Mouse (Mus musculus) kidney, adult 9 months (tissue): ENCODE measurements at regions not wholly inside any gene's neighbourhood (a gene's known extent, or its start where the extent isn't known, plus 50 kb on each side); places are given as distances from the start of the nearest gene placed in this dataset.
A peak's percentile ranks its signal among the peaks of the same experiment; 100 is the strongest.

ENCODE experiments used
- DNase-seq: peaks from one replicate; pipeline ENCODE4 v3.0.0; 2022

- DNase-seq: peak; percentile 58
Observed at GRCm38 (mm10) chr3:9884691-9885354, 203.1 kb upstream of the Gm9833 start.

GRCm38 (mm10) chr3:9885565-9885964 is 202.3 kb upstream of the Gm9833 start:
- DNase-seq: peak; percentile 38

DNA sequence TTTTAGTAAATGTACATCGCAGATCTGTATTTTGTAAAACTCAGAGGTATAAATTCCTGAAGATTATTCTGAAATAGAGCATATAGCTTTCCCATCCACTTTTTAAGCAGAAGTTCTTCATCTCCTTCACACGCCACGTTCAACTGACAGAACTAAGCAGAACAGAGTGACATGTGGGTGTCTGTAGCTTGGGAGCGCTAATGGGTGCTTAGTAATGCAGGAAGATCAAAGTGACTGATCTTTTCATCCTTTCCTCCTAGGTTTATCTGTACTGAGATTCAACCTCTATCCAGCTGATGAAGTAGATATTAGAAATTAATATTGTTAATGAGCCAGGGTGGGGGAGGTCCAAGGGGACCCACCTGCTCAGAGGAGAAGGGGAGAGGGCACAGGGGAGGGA is 201.8 kb upstream of the Gm9833 start:
- DNase-seq: no peak

GRCm38 (mm10) chr3:9886765-9887626 is 200.9 kb upstream of the Gm9833 start:
- DNase-seq: peak; percentile 3

- no peak for DNase-seq
Observed at GRCm38 (mm10) chr3:9887627-9887994, 200.3 kb upstream of the Gm9833 start.

GRCm38 (mm10) chr3:9888051-9888450 is 199.9 kb upstream of the Gm9833 start:
- no peak for DNase-seq

- no peak for DNase-seq
Observed at GRCm38 (mm10) chr3:9892884-9893494, 194.9 kb upstream of the Gm9833 start.

DNA sequence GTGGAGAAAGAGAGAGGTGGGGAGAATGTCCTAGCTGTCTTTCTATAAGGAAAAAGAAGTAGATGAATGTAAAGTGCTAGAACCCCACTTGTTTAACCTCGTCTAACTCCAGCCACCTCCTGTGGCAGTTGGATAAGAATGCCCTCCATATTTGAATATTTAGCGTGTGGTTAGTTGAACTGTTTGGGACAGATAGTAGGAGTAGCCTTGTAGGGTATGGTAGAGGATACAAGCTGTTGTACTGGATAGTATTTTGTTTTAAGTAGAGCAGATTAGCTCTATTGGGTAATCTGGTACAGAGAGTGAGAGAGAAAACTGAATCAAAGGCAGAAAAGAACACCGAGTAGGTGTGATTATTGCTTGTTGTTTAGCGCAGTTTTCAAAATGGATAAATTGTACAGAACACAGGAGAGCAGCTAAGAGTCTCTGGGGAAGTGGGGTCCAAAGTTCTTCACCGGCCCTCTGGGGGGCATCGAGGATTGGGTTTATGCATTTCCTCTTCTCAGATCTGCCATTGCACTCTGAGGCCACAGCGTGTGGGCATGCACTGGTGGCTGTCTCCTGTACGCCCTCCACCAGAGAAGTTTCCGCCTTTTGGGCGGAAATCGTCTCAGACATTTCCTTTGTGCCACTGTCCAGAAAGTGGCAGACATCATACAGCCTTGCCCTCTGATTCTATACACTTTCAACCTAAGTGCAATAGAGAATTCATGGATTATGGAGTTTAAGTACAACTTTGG is 192.3 kb upstream of the Gm9833 start:
- no peak for DNase-seq

DNA sequence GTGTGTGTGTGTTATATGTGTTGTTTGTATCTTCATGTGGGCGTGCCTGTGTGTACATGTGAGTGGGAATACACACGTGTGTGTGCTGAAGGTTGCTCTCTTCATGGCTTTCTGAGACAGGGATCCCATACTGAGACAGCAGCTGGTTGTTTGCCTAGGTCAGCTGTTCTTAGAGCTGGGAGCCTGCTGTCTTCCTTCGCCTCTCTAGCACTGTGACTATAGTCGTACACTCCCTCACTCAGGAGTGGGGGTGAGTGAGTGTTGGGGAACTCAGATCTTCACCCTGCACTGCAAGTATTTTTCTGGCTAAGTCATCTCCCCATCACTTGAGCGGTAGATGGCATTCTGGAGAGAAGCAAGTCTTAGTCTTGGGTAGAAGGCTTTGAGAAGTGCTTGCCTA is 191.6 kb upstream of the Gm9833 start:
- DNase-seq: no peak

GRCm38 (mm10) chr3:9901663-9902062 is 186.2 kb upstream of the Gm9833 start:
- DNase-seq: no peak

GRCm38 (mm10) chr3:9913357-9913756 is 174.6 kb upstream of the Gm9833 start:
- DNase-seq: no peak

DNA sequence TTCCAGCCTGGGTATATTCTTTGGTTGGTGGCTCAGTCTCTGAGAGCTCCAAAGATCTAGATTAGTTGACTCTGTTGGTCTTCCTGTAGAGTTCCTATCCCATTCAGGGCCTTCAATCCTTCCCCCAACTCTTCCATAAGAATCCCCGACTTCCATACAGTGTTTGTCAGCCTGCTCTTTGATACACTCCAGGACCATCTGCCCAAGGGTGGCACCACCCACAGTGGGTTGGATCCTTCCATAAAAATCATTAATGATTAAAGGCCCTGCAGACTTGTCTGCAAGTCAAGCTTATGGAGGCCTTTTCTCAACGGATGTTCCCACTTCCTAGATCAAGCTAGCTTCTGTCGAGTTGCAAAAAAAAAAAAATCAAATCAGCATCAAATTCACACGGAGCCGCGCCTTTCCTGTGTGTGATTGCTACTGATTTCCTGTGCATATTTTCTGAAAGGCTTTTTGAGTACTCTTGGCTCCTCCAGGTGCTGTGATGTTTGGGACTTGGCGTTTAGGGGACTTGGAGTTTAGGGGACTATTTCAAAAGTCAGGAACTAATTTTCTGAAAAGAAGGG is 171.3 kb upstream of the Gm9833 start:
- DNase-seq: no peak

GRCm38 (mm10) chr3:9920331-9920730 is 167.6 kb upstream of the Gm9833 start:
- DNase-seq: no peak

DNA sequence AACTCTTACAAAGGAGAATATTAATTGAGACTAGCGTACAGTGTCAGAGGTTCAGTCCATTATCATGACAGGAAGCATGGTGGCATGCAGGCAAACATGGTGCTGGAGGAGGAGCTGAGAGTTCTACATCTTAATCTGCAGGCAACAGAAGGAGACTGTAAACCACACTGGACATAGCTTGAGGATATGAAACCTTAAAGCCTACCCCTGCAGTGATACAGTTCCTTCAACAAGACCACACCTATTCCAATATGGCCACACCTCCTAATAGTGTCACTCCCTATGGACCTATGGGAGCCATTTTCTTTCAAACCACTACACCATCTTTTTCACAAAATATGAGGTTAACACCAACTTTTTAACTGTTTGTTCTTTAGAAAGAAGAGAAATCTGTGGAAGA is 166.2 kb upstream of the Gm9833 start:
- no peak for DNase-seq

GRCm38 (mm10) chr3:9922541-9923046 is 165.3 kb upstream of the Gm9833 start:
- no peak for DNase-seq

DNA sequence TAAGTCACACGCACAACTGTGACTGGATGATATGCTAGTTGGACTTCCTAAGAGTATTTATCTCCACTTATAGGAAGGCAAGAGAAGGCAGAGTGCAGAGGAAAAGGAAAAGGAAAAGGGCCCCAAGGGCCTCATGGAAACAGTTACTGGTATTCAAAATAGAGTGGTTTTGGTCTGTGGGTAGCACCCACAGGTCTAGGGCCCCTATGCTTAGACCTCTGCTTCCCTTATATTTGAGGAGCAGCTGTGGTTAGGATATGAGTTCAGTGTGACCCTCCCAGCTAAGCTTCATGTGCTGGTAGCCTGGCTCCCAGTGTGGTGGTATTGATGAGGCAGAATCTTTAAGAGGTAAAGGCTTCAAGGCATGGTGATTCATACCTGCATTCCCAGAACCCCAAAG is 163.3 kb upstream of the Gm9833 start:
- DNase-seq: no peak

DNA sequence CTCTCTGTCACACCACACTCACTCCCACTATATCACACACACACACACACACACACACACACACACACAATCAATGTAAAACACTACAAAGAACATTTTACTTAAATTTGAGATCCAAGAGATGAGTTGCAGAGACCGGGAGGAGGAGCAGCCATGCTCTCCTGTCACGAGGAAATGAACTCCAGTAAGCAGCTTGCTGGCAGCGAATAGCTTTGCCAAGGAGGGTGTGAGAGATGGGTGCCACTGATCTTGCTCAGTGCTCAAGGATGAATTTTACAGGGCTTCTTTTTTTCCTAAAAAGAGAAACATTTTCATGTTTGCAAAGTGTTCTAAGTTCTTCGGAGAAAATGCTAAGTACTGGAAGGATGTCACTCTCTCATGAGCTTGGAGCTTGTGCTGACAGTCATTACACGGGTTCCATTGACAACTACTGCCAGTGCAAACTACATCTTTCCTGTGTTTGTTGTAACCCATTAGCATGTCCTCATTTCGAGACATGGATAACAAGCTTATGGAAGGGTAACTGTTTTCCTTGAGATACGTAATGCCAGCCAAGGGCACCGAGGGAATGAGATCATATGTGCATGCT is 151.0 kb upstream of the Gm9833 start:
- no peak for DNase-seq

DNA sequence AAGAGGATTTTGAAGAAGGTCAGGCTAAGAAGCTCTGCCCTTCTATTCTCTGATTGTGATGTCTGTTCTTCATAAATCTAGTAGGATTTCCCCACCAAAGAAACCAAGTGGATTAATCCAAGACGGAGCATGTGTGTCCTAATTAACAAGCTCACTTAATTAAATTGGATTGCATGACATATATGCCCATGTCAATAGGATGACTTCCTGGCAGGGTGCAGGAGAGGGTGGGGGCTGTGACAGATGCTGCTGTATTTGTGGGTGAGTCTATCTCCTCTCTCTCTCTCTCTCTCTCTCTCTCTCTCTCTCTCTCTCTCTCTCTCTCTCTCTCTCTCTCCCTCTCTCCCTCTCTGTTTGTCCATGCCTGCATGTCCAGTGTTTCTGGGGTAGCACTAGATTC is 149.3 kb upstream of the Gm9833 start:
- no peak for DNase-seq

GRCm38 (mm10) chr3:9942631-9943030 is 145.3 kb upstream of the Gm9833 start:
- DNase-seq: no peak

GRCm38 (mm10) chr3:9947357-9948065 is 140.4 kb upstream of the Gm9833 start:
- DNase-seq: peak; percentile 78

GRCm38 (mm10) chr3:9948114-9948513 is 139.8 kb upstream of the Gm9833 start:
- no peak for DNase-seq

- no peak for DNase-seq
Observed at GRCm38 (mm10) chr3:9957870-9958269, 130.0 kb upstream of the Gm9833 start.
